Mouse (Mus musculus) lung, embryonic 15.5 days (tissue): ENCODE results near the gene Ndel1. TPM values are rescaled to one million over a fixed set of nuclear protein-coding genes. Genes with fewer than 3 reads are reported as not detected.
"Not testable (repeated sequence)": the region's sequence is repeated elsewhere in the genome, so short reads cannot be mapped to it uniquely, and the experiment has no call there.

ENCODE experiments used
- ATAC-seq: fragments of 200-750 bp; cut with Nextera tagmentation; 2 replicates; pipeline ENCODE4 v1.8.0; 2017; ENCODE audit warnings: moderate number of reproducible peaks, borderline replicate concordance; ENCODE audit not compliant: low FRiP score, low TSS enrichment; ENCODE audit errors: extremely low read depth
- H3K27ac ChIP-seq: fragments of 300-500 bp; sonication (generic); 2 replicates; pipeline ENCODE4 v1.5.1; 2015; ENCODE audit warnings: moderate library complexity, mild to moderate bottlenecking, inconsistent platforms
- H3K27me3 ChIP-seq: fragments of 300-500 bp; sonication (generic); 2 replicates; pipeline ENCODE4 v1.6.1; 2015; ENCODE audit warnings: inconsistent platforms
- H3K36me3 ChIP-seq: fragments of 300-500 bp; sonication (generic); 2 replicates; pipeline ENCODE4 v1.6.1; 2015; ENCODE audit warnings: inconsistent platforms
- H3K4me1 ChIP-seq: fragments of 300-500 bp; sonication (generic); 2 replicates; pipeline ENCODE4 v1.6.1; 2015; ENCODE audit warnings: inconsistent platforms
- H3K4me2 ChIP-seq: fragments of 300-500 bp; sonication (generic); 2 replicates; pipeline ENCODE4 v1.6.1; 2015; ENCODE audit warnings: inconsistent platforms, mild to moderate bottlenecking, moderate library complexity
- H3K4me3 ChIP-seq: fragments of 300-500 bp; sonication (generic); 2 replicates; pipeline ENCODE4 v1.5.1; 2015; ENCODE audit warnings: mild to moderate bottlenecking, inconsistent platforms
- H3K9ac ChIP-seq: fragments of 300-500 bp; sonication (generic); 2 replicates; pipeline ENCODE4 v1.6.1; 2015; ENCODE audit warnings: inconsistent platforms
- H3K9me3 ChIP-seq: fragments of 300-500 bp; sonication (generic); 2 replicates; pipeline ENCODE4 v1.6.1; 2016; ENCODE audit warnings: inconsistent platforms
- WGBS: fragments of 180-500 bp; shearing (Covaris S2); methylation state at CpG from one replicate; pipeline ENCODE4 v1.1.7; 2015; 5-methylcytosine and 5-hydroxymethylcytosine counted together
- polyA plus RNA-seq: library from polyadenylated mRNA; unstranded; fragments of >200 nt; fragmentation: Nextera tagmentation; extraction: Ambion mirVana; gene quantifications from 2 replicates; pipeline ENCODE4 v1.2.1, GENCODE M21; 2015

The Ndel1 gene
- polyA plus RNA-seq, 1 experiment from 2014 or later = 77.1 TPM

GRCm38 (mm10) chr11:68835034-68835433, 36.6 kb downstream of the Ndel1 start:
- no peak for ATAC-seq

GRCm38 (mm10) chr11:68833593-68833992, 38.1 kb downstream of the Ndel1 start:
- H3K27ac ChIP-seq = no peak overlapping the region
- no peaks in the 10 kb centered on the region for H3K9me3 ChIP-seq
- no peaks in the 10 kb centered on the region for H3K4me1 ChIP-seq
- peaks cover 75% of the 10 kb centered on the region for H3K36me3 ChIP-seq
- H3K27me3 ChIP-seq = no peaks in the 10 kb centered on the region
- H3K4me3 ChIP-seq = no peak overlapping the region
- no peak overlapping the region for H3K4me2 ChIP-seq
- H3K9ac ChIP-seq = no peak overlapping the region
- ATAC-seq = no peak

More at GRCm38 (mm10) chr11:68835034-68835433, 36.6 kb downstream of the Ndel1 start:
- H3K4me3 ChIP-seq = no peak overlapping the region
- no peak overlapping the region for H3K27ac ChIP-seq
- peaks cover 74% of the 10 kb centered on the region for H3K36me3 ChIP-seq
- no peak overlapping the region for H3K9ac ChIP-seq
- H3K4me1 ChIP-seq = no peaks in the 10 kb centered on the region
- H3K4me2 ChIP-seq = no peak overlapping the region
- no peaks in the 10 kb centered on the region for H3K27me3 ChIP-seq
- 76% methylated on average over 3 of the region's 3 CpGs for WGBS
- no peaks in the 10 kb centered on the region for H3K9me3 ChIP-seq

GRCm38 (mm10) chr11:68832793-68833192, 38.9 kb downstream of the Ndel1 start:
- 33% methylated on average over 4 of the region's 4 CpGs for WGBS
- no peak overlapping the region for H3K9ac ChIP-seq
- ATAC-seq = no peak
- H3K4me1 ChIP-seq = no peaks in the 10 kb centered on the region
- H3K27ac ChIP-seq = no peak overlapping the region
- no peaks in the 10 kb centered on the region for H3K9me3 ChIP-seq
- no peak overlapping the region for H3K4me3 ChIP-seq
- H3K4me2 ChIP-seq = no peak overlapping the region
- H3K36me3 ChIP-seq = peaks cover 78% of the 10 kb centered on the region
- no peaks in the 10 kb centered on the region for H3K27me3 ChIP-seq

GRCm38 (mm10) chr11:68831580-68831979, 40.1 kb downstream of the Ndel1 start:
- ATAC-seq, H3K4me2 ChIP-seq, H3K27me3 ChIP-seq, H3K9ac ChIP-seq, H3K27ac ChIP-seq, H3K4me1 ChIP-seq, H3K9me3 ChIP-seq, H3K4me3 ChIP-seq: not testable (repeated sequence)
- H3K36me3 ChIP-seq = peaks cover 86% of the 10 kb centered on the region
- WGBS = 87% methylated on average over 5 of the region's 5 CpGs

GRCm38 (mm10) chr11:68826735-68827134, 44.9 kb downstream of the Ndel1 start:
- Histone ChIP-seq H3K4me3 (no peak overlapping the region), H3K9me3 (no peaks in the 10 kb centered on the region), H3K27me3 (no peaks in the 10 kb centered on the region), H3K9ac (no peak overlapping the region), H3K4me2 (no peak overlapping the region), H3K4me1 (no peaks in the 10 kb centered on the region), H3K27ac (no peak overlapping the region), H3K36me3 (peaks cover 65% of the 10 kb centered on the region)
- 58% methylated on average over 3 of the region's 3 CpGs for WGBS
- no peak for ATAC-seq

GRCm38 (mm10) chr11:68822326-68822725, 49.3 kb downstream of the Ndel1 start:
- ATAC-seq = no peak
- no peaks in the 10 kb centered on the region for H3K9me3 ChIP-seq
- H3K27ac ChIP-seq = no peak overlapping the region
- no peak overlapping the region for H3K4me2 ChIP-seq
- peaks cover 52% of the 10 kb centered on the region for H3K36me3 ChIP-seq
- H3K9ac ChIP-seq = no peak overlapping the region
- H3K27me3 ChIP-seq = no peaks in the 10 kb centered on the region
- WGBS = 78% methylated on average over 15 of the region's 15 CpGs
- H3K4me1 ChIP-seq = no peaks in the 10 kb centered on the region
- H3K4me3 ChIP-seq = no peak overlapping the region

GRCm38 (mm10) chr11:68819226-68819805, 52.3 kb downstream of the Ndel1 start:
- 77% methylated on average over 14 of the region's 14 CpGs for WGBS
- peaks cover 57% of the 10 kb centered on the region for H3K36me3 ChIP-seq
- no peak overlapping the region for H3K27ac ChIP-seq
- H3K4me1 ChIP-seq = no peaks in the 10 kb centered on the region
- ATAC-seq = no peak
- no peaks in the 10 kb centered on the region for H3K9me3 ChIP-seq
- H3K4me3 ChIP-seq = no peak overlapping the region
- no peak overlapping the region for H3K4me2 ChIP-seq
- H3K9ac ChIP-seq = no peak overlapping the region
- no peaks in the 10 kb centered on the region for H3K27me3 ChIP-seq

GRCm38 (mm10) chr11:68818416-68818815, 53.2 kb downstream of the Ndel1 start:
- 83% methylated on average over 8 of the region's 8 CpGs for WGBS
- Histone ChIP-seq H3K4me2 (no peak overlapping the region), H3K36me3 (peaks cover 66% of the 10 kb centered on the region), H3K4me3 (no peak overlapping the region), H3K4me1 (no peaks in the 10 kb centered on the region), H3K9me3 (no peaks in the 10 kb centered on the region), H3K27me3 (no peaks in the 10 kb centered on the region), H3K27ac (no peak overlapping the region), H3K9ac (no peak overlapping the region)
- no peak for ATAC-seq

- Histone ChIP-seq H3K4me3 (no peak overlapping the region), H3K4me2 (no peak overlapping the region), H3K4me1 (no peaks in the 10 kb centered on the region), H3K27ac (no peak overlapping the region), H3K9me3 (no peaks in the 10 kb centered on the region), H3K36me3 (peaks cover 90% of the 10 kb centered on the region), H3K9ac (no peak overlapping the region), H3K27me3 (no peaks in the 10 kb centered on the region)
- 67% methylated on average over 9 of the region's 9 CpGs for WGBS
- ATAC-seq = no peak
Observed at GRCm38 (mm10) chr11:68811881-68812577, 59.6 kb downstream of the Ndel1 start.

GRCm38 (mm10) chr11:68807787-68808186, 63.9 kb downstream of the Ndel1 start:
- no peaks in the 10 kb centered on the region for H3K4me1 ChIP-seq
- H3K4me2 ChIP-seq = no peak overlapping the region
- H3K27ac ChIP-seq = no peak overlapping the region
- WGBS = 29% methylated on average over 6 of the region's 6 CpGs
- no peak overlapping the region for H3K4me3 ChIP-seq
- no peaks in the 10 kb centered on the region for H3K27me3 ChIP-seq
- no peak for ATAC-seq
- H3K9me3 ChIP-seq = no peaks in the 10 kb centered on the region
- peaks cover 96% of the 10 kb centered on the region for H3K36me3 ChIP-seq
- H3K9ac ChIP-seq = no peak overlapping the region

- Histone ChIP-seq H3K27ac (no peak overlapping the region), H3K4me2 (no peak overlapping the region), H3K9ac (no peak overlapping the region), H3K4me1 (no peaks in the 10 kb centered on the region), H3K27me3 (no peaks in the 10 kb centered on the region), H3K36me3 (peaks cover 99% of the 10 kb centered on the region), H3K9me3 (no peaks in the 10 kb centered on the region), H3K4me3 (no peak overlapping the region)
- 56% methylated on average over 4 of the region's 4 CpGs for WGBS
- no peak for ATAC-seq
Observed at GRCm38 (mm10) chr11:68805148-68805547, 66.5 kb downstream of the Ndel1 start.

- Histone ChIP-seq H3K9ac (no peak overlapping the region), H3K4me1 (no peaks in the 10 kb centered on the region), H3K4me2 (no peak overlapping the region), H3K4me3 (no peak overlapping the region), H3K9me3 (no peaks in the 10 kb centered on the region), H3K36me3 (peaks cover 97% of the 10 kb centered on the region), H3K27ac (no peak overlapping the region), H3K27me3 (no peaks in the 10 kb centered on the region)
- no peak for ATAC-seq
- WGBS = 83% methylated on average over 10 of the region's 10 CpGs
Observed at GRCm38 (mm10) chr11:68798258-68798657, 73.4 kb downstream of the Ndel1 start.
